9 mouse cellular contexts compared by ENCODE assay signal in the genomic region with DNA sequence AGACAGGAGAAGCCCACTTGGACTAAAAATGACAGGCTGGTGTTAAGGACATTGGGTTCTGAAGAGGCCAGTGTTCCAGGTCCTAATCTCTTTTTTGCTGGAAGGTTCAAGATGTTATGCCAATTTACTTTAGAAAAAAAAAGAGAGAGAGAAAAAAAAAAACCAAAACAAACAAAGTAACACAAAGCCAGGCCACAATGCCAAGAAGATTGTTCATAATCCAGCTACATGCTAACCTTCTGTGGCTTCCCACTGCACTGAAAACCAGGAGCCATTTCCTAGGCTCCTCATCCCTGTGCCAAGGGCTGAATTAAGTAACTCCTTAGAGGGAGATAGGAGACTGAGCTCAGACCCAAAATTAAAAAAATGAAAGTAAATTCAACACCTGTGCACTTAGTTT. TPM values are rescaled to one million over a fixed set of nuclear protein-coding genes. Genes with fewer than 3 reads are reported as not detected.
DNase-seq lines count a peak whose midpoint lies in the region; ATAC-seq and TF ChIP-seq lines count a peak whose summit lies in the region.
"Had no signal": no experiment of that assay in that cellular context is flagged by ENCODE, and none has a peak within 500 bp of the region (broad histone marks: within the 10 kb centered on the region; RNA-seq: fewer than 3 reads in every experiment).

No protein-coding gene starts in this region.

- H3K4me3 ChIP-seq in forebrain, embryonic 12.5 days (replicated peaks) = no peak overlapping the region
- H3K4me3 ChIP-seq in forebrain, embryonic 14.5 days (ENCODE audit: low read depth, low read length) = no peak overlapping the region
- no peak overlapping the region for H3K4me3 ChIP-seq in lung, embryonic 14.5 days (ENCODE audit: low read depth, low read length)
- H3K4me3 ChIP-seq in liver, embryonic 15.5 days (replicated peaks) = peak overlapping the region; percentile 88

- peaks cover 16% of the 10 kb centered on the region for H3K4me1 ChIP-seq in forebrain, embryonic 12.5 days
- no peaks in the 10 kb centered on the region; the same call in none of the 2 replicates for H3K4me1 ChIP-seq in forebrain, embryonic 14.5 days (ENCODE audit: control insufficient read depth, insufficient read depth, low read length)
- H3K4me1 ChIP-seq in lung, embryonic 14.5 days (ENCODE audit: insufficient read depth) = peaks cover 4% of the 10 kb centered on the region; the same call in 1 of the 2 replicates
- H3K4me1 ChIP-seq in liver, embryonic 15.5 days (replicated peaks) = peaks cover 71% of the 10 kb centered on the region

- H3K27ac ChIP-seq in forebrain, embryonic 12.5 days = no peak overlapping the region
- H3K27ac ChIP-seq in forebrain, embryonic 14.5 days (ENCODE audit: low read depth, low read length) = no peak overlapping the region
- H3K27ac ChIP-seq in lung, embryonic 14.5 days (ENCODE audit: low read depth) = no peak overlapping the region
- peak overlapping the region; percentile 85 for H3K27ac ChIP-seq in liver, embryonic 15.5 days (replicated peaks)

- H3K36me3 ChIP-seq in forebrain, embryonic 12.5 days (replicated peaks) = peaks cover 30% of the 10 kb centered on the region
- peaks cover 29% of the 10 kb centered on the region for H3K36me3 ChIP-seq in forebrain, embryonic 14.5 days (ENCODE audit: control insufficient read depth, insufficient read depth, low read length)
- peaks cover 31% of the 10 kb centered on the region for H3K36me3 ChIP-seq in lung, embryonic 14.5 days (ENCODE audit: insufficient read depth)
- H3K36me3 ChIP-seq in liver, embryonic 15.5 days (replicated peaks) = peaks cover 33% of the 10 kb centered on the region

- no peak for DNase-seq in forebrain, embryonic 14.5 days (ENCODE audit: low spot score)
- no peak for DNase-seq in lung, embryonic 14.5 days
- DNase-seq in lung, postnatal 36 days = no peak
- peak; percentile 39 for DNase-seq in adipocyte (ENCODE audit: low spot score)
- DNase-seq in c-Kit-positive CD71-positive TER-119-positive erythroid progenitor cells, embryonic 14.5 days (ENCODE audit: low spot score) = no peak
- DNase-seq in left cerebral cortex, adult 9 months (ENCODE audit: low spot score in 2 of 2) = no peak
- DNase-seq: heart, postnatal 4 days had no signal

- H3K27me3 ChIP-seq in forebrain, embryonic 12.5 days = no peaks in the 10 kb centered on the region
- no peaks in the 10 kb centered on the region for H3K27me3 ChIP-seq in forebrain, embryonic 14.5 days (replicated peaks; ENCODE audit: control insufficient read depth, insufficient read depth, low read length)
- no peaks in the 10 kb centered on the region for H3K27me3 ChIP-seq in lung, embryonic 14.5 days (ENCODE audit: insufficient read depth, low read length)
- no peaks in the 10 kb centered on the region for H3K27me3 ChIP-seq in liver, embryonic 15.5 days

- TF ChIP-seq CTCF in lung, embryonic 14.5 days (IDR thresholded peaks at IDR 0.05; ENCODE audit: low read depth) = no peak

- no peak for ATAC-seq in forebrain, embryonic 12.5 days (ENCODE audit: low FRiP score)
- no peak for ATAC-seq in forebrain, embryonic 14.5 days
- no peak for ATAC-seq in lung, embryonic 14.5 days (ENCODE audit: insufficient read depth)
- no peak for ATAC-seq in liver, embryonic 15.5 days (ENCODE audit: insufficient read depth)

- H3K9ac ChIP-seq in forebrain, embryonic 12.5 days = no peak overlapping the region
- H3K9ac ChIP-seq in forebrain, embryonic 14.5 days (ENCODE audit: low read length) = no peak overlapping the region
- H3K9ac ChIP-seq in lung, embryonic 14.5 days = no peak overlapping the region
- H3K9ac ChIP-seq in liver, embryonic 15.5 days = peak overlapping the region; percentile 39

- H3K9me3 ChIP-seq in forebrain, embryonic 12.5 days = no peaks in the 10 kb centered on the region
- no peaks in the 10 kb centered on the region for H3K9me3 ChIP-seq in forebrain, embryonic 14.5 days (replicated peaks; ENCODE audit: control insufficient read depth, low read length)
- H3K9me3 ChIP-seq in lung, embryonic 14.5 days (ENCODE audit: low read depth, low read length) = no peaks in the 10 kb centered on the region
- H3K9me3 ChIP-seq in liver, embryonic 15.5 days (replicated peaks) = no peaks in the 10 kb centered on the region

- peak overlapping the region; percentile 77; the same call in 1 of the 2 replicates for H3K4me2 ChIP-seq in forebrain, embryonic 12.5 days
- no peak overlapping the region for H3K4me2 ChIP-seq in forebrain, embryonic 14.5 days (ENCODE audit: low read length)
- peak overlapping the region; percentile 84; the same call in 1 of the 2 replicates for H3K4me2 ChIP-seq in lung, embryonic 14.5 days
- H3K4me2 ChIP-seq in liver, embryonic 15.5 days = peak overlapping the region; percentile 87

RNA-seq across cellular contexts. Expression of a gene that starts 10.4 kb away (rescaled TPM):
- polyA plus RNA-seq in forebrain, embryonic 12.5 days (2016; fragmentation: Nextera tagmentation; extraction: Ambion mirVana) = 35.8 and 37.4 TPM in 2 replicates
- 25.3 and 27.2 TPM in 2 replicates for polyA plus RNA-seq in forebrain, embryonic 14.5 days (2014; fragmentation: Nextera tagmentation; extraction: Ambion mirVana)
- polyA plus RNA-seq in lung, embryonic 14.5 days (2014; fragmentation: Nextera tagmentation; extraction: Ambion mirVana) = 41.6 and 47.3 TPM in 2 replicates
- 61.6 and 67.8 TPM in 2 replicates for polyA plus RNA-seq in liver, embryonic 15.5 days (2015; fragmentation: Nextera tagmentation; extraction: Ambion mirVana)

RNA-seq across cellular contexts. Expression of a gene that starts 10.5 kb away (rescaled TPM):
- polyA plus RNA-seq in forebrain, embryonic 12.5 days (2016; fragmentation: Nextera tagmentation; extraction: Ambion mirVana) = 56.3 and 57.3 TPM in 2 replicates
- 34.5 and 37.6 TPM in 2 replicates for polyA plus RNA-seq in forebrain, embryonic 14.5 days (2014; fragmentation: Nextera tagmentation; extraction: Ambion mirVana)
- 93.1 and 93.6 TPM in 2 replicates for polyA plus RNA-seq in lung, embryonic 14.5 days (2014; fragmentation: Nextera tagmentation; extraction: Ambion mirVana)
- polyA plus RNA-seq in liver, embryonic 15.5 days (2015; fragmentation: Nextera tagmentation; extraction: Ambion mirVana) = 34.9 and 35.9 TPM in 2 replicates

RNA-seq across cellular contexts. Expression of a gene that starts 33.7 kb away (rescaled TPM):
- 106 and 109 TPM in 2 replicates for polyA plus RNA-seq in forebrain, embryonic 12.5 days (2016; fragmentation: Nextera tagmentation; extraction: Ambion mirVana)
- polyA plus RNA-seq in forebrain, embryonic 14.5 days (2014; fragmentation: Nextera tagmentation; extraction: Ambion mirVana) = 66.7 and 93.2 TPM in 2 replicates
- 144 and 151 TPM in 2 replicates for polyA plus RNA-seq in lung, embryonic 14.5 days (2014; fragmentation: Nextera tagmentation; extraction: Ambion mirVana)
- polyA plus RNA-seq in liver, embryonic 15.5 days (2015; fragmentation: Nextera tagmentation; extraction: Ambion mirVana) = 204 and 248 TPM in 2 replicates
